Comparison of ENCODE assay signal across 10 mouse cellular contexts in the genomic region with DNA sequence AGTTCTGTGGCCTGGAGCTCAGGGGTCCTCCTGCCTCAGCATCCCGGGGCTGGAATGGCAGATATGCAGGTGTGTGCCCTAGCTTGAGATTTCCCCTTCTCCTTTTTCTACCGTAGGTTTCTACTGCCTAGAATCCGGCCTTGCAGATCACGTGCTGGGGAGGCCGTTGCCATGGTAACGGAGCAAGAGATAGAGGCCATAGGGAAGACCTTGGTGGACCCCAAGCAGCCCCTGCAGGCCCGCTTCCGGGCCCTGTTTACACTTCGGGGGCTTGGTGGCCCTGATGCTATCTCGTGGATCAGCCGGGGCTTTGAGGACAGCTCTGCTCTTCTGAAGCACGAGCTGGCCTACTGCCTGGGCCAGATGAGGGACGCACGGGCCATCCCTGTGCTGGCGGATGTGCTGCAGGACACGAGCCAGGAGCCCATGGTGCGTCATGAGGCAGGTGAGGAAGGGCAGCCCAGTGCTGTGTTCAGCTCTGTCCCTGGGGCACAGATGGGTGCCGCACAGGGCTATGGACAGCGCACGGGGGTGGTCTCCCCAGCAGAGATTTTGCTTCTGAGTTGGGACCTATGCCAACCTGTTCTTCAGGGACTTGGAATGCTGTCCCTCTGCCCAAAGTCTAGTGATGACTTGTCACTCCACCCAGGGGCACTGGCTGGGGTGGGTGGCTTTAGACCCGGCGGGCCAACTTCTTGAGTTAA. TPM values are rescaled to one million over a fixed set of nuclear protein-coding genes. Genes with fewer than 3 reads are reported as not detected.
A peak's percentile ranks its signal among the peaks of the same experiment; 100 is the strongest.
DNase-seq lines count a peak whose midpoint lies in the region; ATAC-seq and TF ChIP-seq lines count a peak whose summit lies in the region.
"Had no signal": no experiment of that assay in that cellular context is flagged by ENCODE, and none has a peak within 500 bp of the region (broad histone marks: within the 10 kb centered on the region; RNA-seq: fewer than 3 reads in every experiment).

No protein-coding gene starts in this region.

- H3K27me3 ChIP-seq in kidney, postnatal 0 days (ENCODE audit: insufficient read depth, low read length) = no peaks in the 10 kb centered on the region
- no peaks in the 10 kb centered on the region for H3K27me3 ChIP-seq in kidney, adult 2 months (replicated peaks; ENCODE audit: control insufficient read depth, insufficient read depth, low read length)
- H3K27me3 ChIP-seq in hindbrain, embryonic 16.5 days (replicated peaks; ENCODE audit: control insufficient read depth, insufficient read depth, low read length) = no peaks in the 10 kb centered on the region
- no peaks in the 10 kb centered on the region for H3K27me3 ChIP-seq in midbrain, embryonic 16.5 days (ENCODE audit: control insufficient read depth, insufficient read depth, low read depth, low read length)

- TF ChIP-seq CTCF in kidney, postnatal 0 days (IDR thresholded peaks at IDR 0.05; ENCODE audit: low read depth) = no peak
- no peak for TF ChIP-seq CTCF in kidney, adult 2 months (conservative IDR thresholded peaks at IDR 0.05; ENCODE audit: insufficient read depth, insufficient read length, low read depth, low read length)
- TF ChIP-seq CTCF in cortical plate, adult 2 months (IDR thresholded peaks at IDR 0.05; ENCODE audit: extremely low read depth, insufficient read depth, low read length) = no peak

- no peak for ATAC-seq in kidney, postnatal 0 days (replicated peaks; ENCODE audit: low FRiP score, low read depth)
- no peak for ATAC-seq in hindbrain, embryonic 16.5 days
- no peak for ATAC-seq in midbrain, embryonic 16.5 days
- no peak for ATAC-seq in megakaryocyte-erythroid progenitor cell, adult 5-6 weeks (replicated peaks; ENCODE audit: low FRiP score, low TSS enrichment, poor library complexity, severe bottlenecking)

- peaks cover 19% of the 10 kb centered on the region; the same call in 1 of the 2 replicates for H3K4me1 ChIP-seq in kidney, postnatal 0 days (replicated peaks; ENCODE audit: insufficient read depth, low read length)
- H3K4me1 ChIP-seq in kidney, adult 2 months (ENCODE audit: control insufficient read depth, insufficient read depth, low read length) = peaks cover 11% of the 10 kb centered on the region; the same call in 1 of the 2 replicates
- peaks cover 4% of the 10 kb centered on the region for H3K4me1 ChIP-seq in cortical plate, adult 2 months (ENCODE audit: control insufficient read depth, insufficient read depth, low read length)
- peaks cover 19% of the 10 kb centered on the region for H3K4me1 ChIP-seq in hindbrain, embryonic 16.5 days (ENCODE audit: control insufficient read depth, insufficient read depth, low read depth, low read length)
- peaks cover 13% of the 10 kb centered on the region for H3K4me1 ChIP-seq in midbrain, embryonic 16.5 days (ENCODE audit: control insufficient read depth, insufficient read depth, low read length)

- peak overlapping the region; percentile 74; the same call in 1 of the 2 replicates for H3K9ac ChIP-seq in kidney, postnatal 0 days (ENCODE audit: low read depth, low read length)
- no peak overlapping the region for H3K9ac ChIP-seq in hindbrain, embryonic 16.5 days (ENCODE audit: low read depth, low read length)
- 0 out of 2 replicates have a peak overlapping the region, but pooled peaks have one; percentile 84 for H3K9ac ChIP-seq in midbrain, embryonic 16.5 days (ENCODE audit: low read depth, low read length)

- 76% methylated on average over 22 of the region's 22 CpGs for WGBS in kidney, postnatal 0 days
- 72% methylated on average over 22 of the region's 22 CpGs for WGBS in kidney, adult 2 months
- 82% methylated on average over 22 of the region's 22 CpGs for WGBS in hindbrain, embryonic 16.5 days
- WGBS in midbrain, embryonic 16.5 days = 79% methylated on average over 22 of the region's 22 CpGs

- TF ChIP-seq POLR2A in kidney, adult 2 months (IDR thresholded peaks at IDR 0.05; ENCODE audit: low read depth, low read length) = no peak
- TF ChIP-seq POLR2A in cortical plate, adult 2 months (IDR thresholded peaks at IDR 0.05; ENCODE audit: extremely low read depth, insufficient read depth, low read length) = no peak

- peak overlapping the region; percentile 85 for H3K4me2 ChIP-seq in kidney, postnatal 0 days (ENCODE audit: low read length)
- peak overlapping the region; percentile 95 for H3K4me2 ChIP-seq in hindbrain, embryonic 16.5 days (ENCODE audit: low read length)
- H3K4me2 ChIP-seq in midbrain, embryonic 16.5 days (ENCODE audit: low read length) = peak overlapping the region; percentile 98; the same call in 1 of the 2 replicates

- peak overlapping the region; percentile 90; the same call in 1 of the 2 replicates for H3K27ac ChIP-seq in kidney, postnatal 0 days
- H3K27ac ChIP-seq in kidney, adult 2 months (ENCODE audit: insufficient read depth, low read depth, low read length) = no peak overlapping the region
- H3K27ac ChIP-seq in cortical plate, adult 2 months (ENCODE audit: insufficient read depth, low read length) = no peak overlapping the region
- no peak overlapping the region for H3K27ac ChIP-seq in hindbrain, embryonic 16.5 days (ENCODE audit: low read depth, low read length)
- no peak overlapping the region for H3K27ac ChIP-seq in midbrain, embryonic 16.5 days (ENCODE audit: low read length)
- H3K27ac ChIP-seq: heart, adult 2 months had no signal

- H3K4me3 ChIP-seq in kidney, postnatal 0 days (replicated peaks; ENCODE audit: low read depth, low read length) = no peak overlapping the region
- H3K4me3 ChIP-seq in kidney, adult 2 months (ENCODE audit: insufficient read depth, low read depth, low read length) = no peak overlapping the region
- H3K4me3 ChIP-seq in cortical plate, adult 2 months (ENCODE audit: insufficient read depth, low read length) = peak overlapping the region; percentile 71; the same call in 1 of the 2 replicates
- no peak overlapping the region for H3K4me3 ChIP-seq in hindbrain, embryonic 16.5 days (ENCODE audit: low read length)
- H3K4me3 ChIP-seq in midbrain, embryonic 16.5 days (ENCODE audit: low read depth, low read length) = no peak overlapping the region; the same call in 1 of the 2 replicates

- DNase-seq in kidney, postnatal 0 days (ENCODE audit: low spot score) = no peak
- no peak for DNase-seq in kidney, adult 2 months
- DNase-seq in Muller cell, postnatal 12 days (ENCODE audit: inconsistent ontology term) = no peak
- no peak for DNase-seq in kidney, postnatal 10 days
- DNase-seq: adrenal gland, adult 8-10 months; heart, adult 2 months had no signal

- no peaks in the 10 kb centered on the region for H3K9me3 ChIP-seq in kidney, postnatal 0 days (replicated peaks; ENCODE audit: low read length)
- H3K9me3 ChIP-seq in hindbrain, embryonic 16.5 days (ENCODE audit: control insufficient read depth, low read length) = no peaks in the 10 kb centered on the region
- no peaks in the 10 kb centered on the region for H3K9me3 ChIP-seq in midbrain, embryonic 16.5 days (replicated peaks; ENCODE audit: control insufficient read depth, low read length, poor library complexity, severe bottlenecking)

- H3K36me3 ChIP-seq in kidney, postnatal 0 days (ENCODE audit: insufficient read depth, low read length) = peaks cover 20% of the 10 kb centered on the region; the same call in 1 of the 2 replicates
- H3K36me3 ChIP-seq in kidney, adult 2 months (ENCODE audit: control insufficient read depth, insufficient read depth, low read length) = no peaks in the 10 kb centered on the region
- peaks cover 29% of the 10 kb centered on the region for H3K36me3 ChIP-seq in hindbrain, embryonic 16.5 days (ENCODE audit: control insufficient read depth, insufficient read depth, low read length)
- peaks cover 12% of the 10 kb centered on the region for H3K36me3 ChIP-seq in midbrain, embryonic 16.5 days (ENCODE audit: control insufficient read depth, insufficient read depth, low read length)

RNA-seq across cellular contexts. Expression of a gene that starts 1.5 kb away (rescaled TPM):
- polyA plus RNA-seq in kidney, postnatal 0 days (2015; fragmentation: Nextera tagmentation; extraction: Ambion mirVana) = 1.9 and 2.1 TPM in 2 replicates
- 2.1 and 2.3 TPM in 2 replicates for polyA plus RNA-seq in kidney, adult 2 months (2012; rRNA removed)
- polyA plus RNA-seq in cortical plate, adult 2 months (2012; rRNA removed) = 5.8 and 5.9 TPM in 2 replicates
- 7.9 and 9.4 TPM in 2 replicates for polyA plus RNA-seq in hindbrain, embryonic 16.5 days (2015; fragmentation: Nextera tagmentation; extraction: Ambion mirVana)
- polyA plus RNA-seq in midbrain, embryonic 16.5 days (2015; fragmentation: Nextera tagmentation; extraction: Ambion mirVana) = 6.1 and 8.2 TPM in 2 replicates
- 1.2 and 6.3 TPM in 2 replicates for total RNA-seq in megakaryocyte-erythroid progenitor cell, adult 5-6 weeks (2014; fragmentation: Nextera tagmentation)
- 0.11 and 2.6 TPM in 2 replicates for total RNA-seq in megakaryocyte-erythroid progenitor cell, adult 5-6 weeks (2017)

RNA-seq across cellular contexts. Expression of a gene that starts 1.5 kb away (rescaled TPM):
- polyA plus RNA-seq in kidney, postnatal 0 days (2015; fragmentation: Nextera tagmentation; extraction: Ambion mirVana) = 74.3 and 80.6 TPM in 2 replicates
- polyA plus RNA-seq in kidney, adult 2 months (2012; rRNA removed) = 60.6 and 79.8 TPM in 2 replicates
- 106 and 108 TPM in 2 replicates for polyA plus RNA-seq in cortical plate, adult 2 months (2012; rRNA removed)
- polyA plus RNA-seq in hindbrain, embryonic 16.5 days (2015; fragmentation: Nextera tagmentation; extraction: Ambion mirVana) = 99.8 and 108 TPM in 2 replicates
- 77.5 and 86.2 TPM in 2 replicates for polyA plus RNA-seq in midbrain, embryonic 16.5 days (2015; fragmentation: Nextera tagmentation; extraction: Ambion mirVana)
- 12.3 and 31.4 TPM in 2 replicates for total RNA-seq in megakaryocyte-erythroid progenitor cell, adult 5-6 weeks (2014; fragmentation: Nextera tagmentation)
- 31.2 and 37.8 TPM in 2 replicates for total RNA-seq in megakaryocyte-erythroid progenitor cell, adult 5-6 weeks (2017)

RNA-seq across cellular contexts. Expression of a gene that starts 3.0 kb away (rescaled TPM):
- polyA plus RNA-seq in kidney, postnatal 0 days (2015; fragmentation: Nextera tagmentation; extraction: Ambion mirVana) = 0.82 and 1.9 TPM in 2 replicates
- polyA plus RNA-seq in kidney, adult 2 months (2012; rRNA removed) = 1.0 and 2.8 TPM in 2 replicates
- polyA plus RNA-seq in cortical plate, adult 2 months (2012; rRNA removed) = 6.8 and 7.8 TPM in 2 replicates
- polyA plus RNA-seq in hindbrain, embryonic 16.5 days (2015; fragmentation: Nextera tagmentation; extraction: Ambion mirVana) = 1.5 and 2.2 TPM in 2 replicates
- polyA plus RNA-seq in midbrain, embryonic 16.5 days (2015; fragmentation: Nextera tagmentation; extraction: Ambion mirVana) = 2.3 and 3.3 TPM in 2 replicates
- 4.0 TPM in 1 of 2 replicates, not detected in the other for total RNA-seq in megakaryocyte-erythroid progenitor cell, adult 5-6 weeks (2014; fragmentation: Nextera tagmentation)
- total RNA-seq in megakaryocyte-erythroid progenitor cell, adult 5-6 weeks (2017) = not detected in 2 replicates

RNA-seq across cellular contexts. Expression of a gene that starts 7.1 kb away (rescaled TPM):
- 62.4 and 68.6 TPM in 2 replicates for polyA plus RNA-seq in kidney, postnatal 0 days (2015; fragmentation: Nextera tagmentation; extraction: Ambion mirVana)
- 693 and 694 TPM in 2 replicates for polyA plus RNA-seq in kidney, adult 2 months (2012; rRNA removed)
- polyA plus RNA-seq in cortical plate, adult 2 months (2012; rRNA removed) = 2.5 and 3.0 TPM in 2 replicates
- polyA plus RNA-seq in hindbrain, embryonic 16.5 days (2015; fragmentation: Nextera tagmentation; extraction: Ambion mirVana) = 1.6 and 2.3 TPM in 2 replicates
- 1.2 and 1.4 TPM in 2 replicates for polyA plus RNA-seq in midbrain, embryonic 16.5 days (2015; fragmentation: Nextera tagmentation; extraction: Ambion mirVana)
- 7.7 and 12.8 TPM in 2 replicates for total RNA-seq in megakaryocyte-erythroid progenitor cell, adult 5-6 weeks (2014; fragmentation: Nextera tagmentation)
- total RNA-seq in megakaryocyte-erythroid progenitor cell, adult 5-6 weeks (2017) = 7.4 and 7.5 TPM in 2 replicates

RNA-seq across cellular contexts. Expression of a gene that starts 7.4 kb away (rescaled TPM):
- polyA plus RNA-seq in kidney, postnatal 0 days (2015; fragmentation: Nextera tagmentation; extraction: Ambion mirVana) = 67.5 and 70.6 TPM in 2 replicates
- 41.1 and 49.8 TPM in 2 replicates for polyA plus RNA-seq in kidney, adult 2 months (2012; rRNA removed)
- 75.5 and 76.0 TPM in 2 replicates for polyA plus RNA-seq in cortical plate, adult 2 months (2012; rRNA removed)
- 149 and 156 TPM in 2 replicates for polyA plus RNA-seq in hindbrain, embryonic 16.5 days (2015; fragmentation: Nextera tagmentation; extraction: Ambion mirVana)
- polyA plus RNA-seq in midbrain, embryonic 16.5 days (2015; fragmentation: Nextera tagmentation; extraction: Ambion mirVana) = 145 and 146 TPM in 2 replicates
- 28.5 and 50.0 TPM in 2 replicates for total RNA-seq in megakaryocyte-erythroid progenitor cell, adult 5-6 weeks (2014; fragmentation: Nextera tagmentation)
- 12.2 and 14.9 TPM in 2 replicates for total RNA-seq in megakaryocyte-erythroid progenitor cell, adult 5-6 weeks (2017)
